In genomic region chr14:29178695-29179396, GRCm38 (mm10) we compare ENCODE assay signal across 8 mouse cellular contexts.
DNase-seq lines count a peak whose midpoint lies in the region; TF ChIP-seq lines count a peak whose summit lies in the region.

No protein-coding gene starts in this region.

- WGBS in hindbrain, embryonic 10.5 days, result 14% methylated on average over 15 of the region's 15 CpGs

- TF ChIP-seq POLR2A in brain, embryonic 14.5 days (IDR thresholded peaks at IDR 0.05; ENCODE audit: borderline replicate concordance, extremely low read depth, insufficient read depth, insufficient read length, poor library complexity, severe bottlenecking), result no peak

- peak overlapping the region; percentile 79 for H3K27ac ChIP-seq in hindbrain, embryonic 10.5 days

- no peaks in the 10 kb centered on the region for H3K36me3 ChIP-seq in hindbrain, embryonic 10.5 days

- peak; percentile 89 for DNase-seq in brain, embryonic 14.5 days (ENCODE audit: low read depth)
- DNase-seq in embryo, embryonic 11 days, result peak; percentile 82
- peak; percentile 82 for DNase-seq in hindbrain, embryonic 10.5 days (ENCODE audit: low spot score)
- DNase-seq in lung, postnatal 14 days, result peak; percentile 31
- DNase-seq in right cerebral cortex, postnatal 4 days, result peak; percentile 25
- DNase-seq in urinary bladder, postnatal 4 days (ENCODE audit: low spot score in 2 of 2), result no peak
- DNase-seq in thymus, postnatal 14 days, result no peak
- DNase-seq in urinary bladder, adult 18-20 months (ENCODE audit: low spot score in 2 of 2), result no peak

- 0 out of 2 replicates have a peak, but pooled peaks cover 4% of the 10 kb centered on the region for H3K27me3 ChIP-seq in hindbrain, embryonic 10.5 days (ENCODE audit: insufficient read depth, poor library complexity, severe bottlenecking)

- H3K4me3 ChIP-seq in hindbrain, embryonic 10.5 days, result peak overlapping the region; percentile 20; the same call in 1 of the 2 replicates

- no peak for TF ChIP-seq CTCF in brain, embryonic 14.5 days (IDR thresholded peaks at IDR 0.05; ENCODE audit: borderline replicate concordance, extremely low read depth, insufficient read depth, insufficient read length)

- H3K9me3 ChIP-seq in hindbrain, embryonic 10.5 days, result no peaks in the 10 kb centered on the region

- H3K4me1 ChIP-seq in hindbrain, embryonic 10.5 days (replicated peaks), result peaks cover 23% of the 10 kb centered on the region

Comparison
In these comparisons a context has a peak if more than half of its experiments do, and no peak if none do; other contexts are left out.
1. DNase-seq: peak in brain, embryonic 14.5 days (single experiment), embryo, embryonic 11 days (single experiment), hindbrain, embryonic 10.5 days (single experiment), lung, postnatal 14 days (single experiment) and right cerebral cortex, postnatal 4 days (single experiment); none in urinary bladder, postnatal 4 days (0 of 2), thymus, postnatal 14 days (single experiment) and urinary bladder, adult 18-20 months (0 of 2).